Mouse (Mus musculus) liver, embryonic 14.5 days (tissue): ENCODE measurements around the gene Wbp11. TPM values are rescaled to one million over a fixed set of nuclear protein-coding genes. Genes with fewer than 3 reads are reported as not detected.
A peak's percentile ranks its signal among the peaks of the same experiment; 100 is the strongest.

ENCODE experiments used
- ATAC-seq: fragments of 200-750 bp; cut with Nextera tagmentation; 2 replicates; pipeline ENCODE4 v1.8.0; 2017; ENCODE audit warnings: moderate number of reproducible peaks, mild to moderate bottlenecking, moderate library complexity; ENCODE audit not compliant: insufficient read depth
- DNase-seq, 3 experiments: peaks; one replicate each; pipeline ENCODE4 v3.0.0-alpha.2; 2012 to 2013; ENCODE audit warnings: low read depth in 3 of 3, low spot score in 3 of 3
- H3K27ac ChIP-seq: fragments of 300-500 bp; sonication (generic); 2 replicates; pipeline ENCODE4 v1.5.1; 2014; ENCODE audit warnings: moderate library complexity, mild to moderate bottlenecking, control low read depth, inconsistent platforms
- H3K27me3 ChIP-seq: fragments of 300-500 bp; sonication (generic); 2 replicates; pipeline ENCODE4 v1.6.1; 2014; ENCODE audit warnings: mild to moderate bottlenecking, low read length, moderate library complexity; ENCODE audit not compliant: control insufficient read depth, insufficient read depth
- H3K36me3 ChIP-seq: fragments of 300-500 bp; sonication (generic); replicated peaks from 2 replicates; pipeline ENCODE4 v1.6.1; 2014; ENCODE audit warnings: low read depth; ENCODE audit not compliant: control insufficient read depth, insufficient read depth
- H3K4me1 ChIP-seq, 2 experiments: fragments of 200-500 bp in 1 of 2; fragments of 300-500 bp in 1 of 2; sonication (generic) in 1 of 2; replicated peaks; 2 replicates each; pipeline ENCODE4 v1.6.1; 2012 to 2014; ENCODE audit warnings: antibody characterized with exemption in 1 of 2, inconsistent platforms in 1 of 2, low read length in 1 of 2; ENCODE audit not compliant: control insufficient read depth in 2 of 2, insufficient read depth in 2 of 2
- H3K4me2 ChIP-seq: fragments of 300-500 bp; sonication (generic); 2 replicates; pipeline ENCODE4 v1.6.1; 2014; ENCODE audit warnings: low read depth, mild to moderate bottlenecking, control low read depth, moderate library complexity
- H3K4me3 ChIP-seq, 2 experiments: fragments of 200-500 bp in 1 of 2; fragments of 300-500 bp in 1 of 2; sonication (generic) in 1 of 2; 2 replicates each; pipeline ENCODE4 v1.5.1; 2012 to 2014; ENCODE audit warnings: low read depth in 2 of 2, low read length in 2 of 2, mild to moderate bottlenecking in 2 of 2, control low read depth in 1 of 2, inconsistent platforms in 1 of 2, moderate library complexity in 1 of 2; ENCODE audit not compliant: insufficient read depth in 1 of 2
- H3K9ac ChIP-seq: fragments of 300-500 bp; sonication (generic); replicated peaks from 2 replicates; pipeline ENCODE4 v1.6.1; 2014; ENCODE audit warnings: mild to moderate bottlenecking, control low read depth, moderate library complexity
- H3K9me3 ChIP-seq: fragments of 300-500 bp; sonication (generic); 2 replicates; pipeline ENCODE4 v1.6.1; 2016; ENCODE audit warnings: low read length, mixed read lengths; ENCODE audit not compliant: control insufficient read depth
- CTCF ChIP-seq: IDR thresholded peaks from 2 replicates; pipeline ENCODE4 v1.5.1; 2016; ENCODE audit warnings: antibody characterized with exemption, low read depth, control low read depth
- EP300 ChIP-seq: IDR thresholded peaks from 2 replicates; pipeline ENCODE4 v1.6.1; 2016; ENCODE audit warnings: antibody characterized with exemption, low read depth
- WGBS: fragments of 180-500 bp; shearing (Covaris S2); extraction: QIAGEN DNeasy Blood & Tissue Kit; methylation state at CpG from one replicate; pipeline ENCODE4 v1.1.7; 2014; ENCODE audit not compliant: insufficient replicate concordance; 5-methylcytosine and 5-hydroxymethylcytosine counted together
- polyA plus RNA-seq, 2 experiments: library from polyadenylated mRNA; depleted of rRNA in 1 of 2; stranded (reverse) in 1 of 2; unstranded in 1 of 2; fragments of >200 nt; fragmentation: Nextera tagmentation in 1 of 2; extraction: Ambion mirVana in 1 of 2; gene quantifications; 2 replicates each; pipeline versions ENCODE4 v1.2.1 to v1.2.3; 2012 to 2014

The Wbp11 gene
- polyA plus RNA-seq, 2 experiments = 37.6 to 51.3 TPM

- Histone ChIP-seq H3K4me2 (peak overlapping the region; percentile 75), H3K4me1 (peaks cover 16 to 30% of the 10 kb centered on the region in 2 experiments), H3K27ac (no peak overlapping the region), H3K9ac (peak overlapping the region; percentile 59), H3K4me3 (peak overlapping the region in 1 of 2 experiments; percentile 47; a peak in 2 of 4 replicates), H3K36me3 (no peaks in the 10 kb centered on the region), H3K9me3 (no peaks in the 10 kb centered on the region), H3K27me3 (peaks cover 6% of the 10 kb centered on the region; the same call in 1 of the 2 replicates)
- DNase-seq (no peak), ATAC-seq (no peak)
- WGBS = 24% methylated on average over 16 of the region's 16 CpGs
- TF ChIP-seq EP300 = no peak
- no peak for TF ChIP-seq CTCF
These were observed 34.9 kb downstream of the Wbp11 start for GRCm38 (mm10) chr6:136792884-136793758.

GRCm38 (mm10) chr6:136789391-136789971 lies 38.6 kb downstream of the Wbp11 start:
- Histone ChIP-seq H3K27ac (no peak overlapping the region), H3K27me3 (peaks cover 6% of the 10 kb centered on the region; the same call in 1 of the 2 replicates), H3K9ac (no peak overlapping the region), H3K4me3 (no peak overlapping the region), H3K36me3 (no peaks in the 10 kb centered on the region), H3K9me3 (no peaks in the 10 kb centered on the region), H3K4me1 (peaks cover 4 to 9% of the 10 kb centered on the region in 2 experiments; a peak in 3 of 4 replicates), H3K4me2 (no peak overlapping the region)
- DNase-seq (no peak), ATAC-seq (no peak)
- WGBS = 42% methylated on average over 5 of the region's 5 CpGs
- TF ChIP-seq CTCF (no peak), EP300 (no peak)

- DNase-seq = no peak
- Histone ChIP-seq H3K27me3 (no peaks in the 10 kb centered on the region; the same call in 1 of the 2 replicates), H3K27ac (no peak overlapping the region), H3K4me3 (no peak overlapping the region), H3K36me3 (no peaks in the 10 kb centered on the region), H3K9ac (no peak overlapping the region), H3K4me2 (no peak overlapping the region), H3K9me3 (no peaks in the 10 kb centered on the region), H3K4me1 (no peaks in the 10 kb centered on the region)
- no peak for ATAC-seq
- WGBS = 70% methylated on average over 9 of the region's 9 CpGs
- TF ChIP-seq EP300 = no peak
- no peak for TF ChIP-seq CTCF
These were observed 45.3 kb downstream of the Wbp11 start for GRCm38 (mm10) chr6:136782761-136783160.

- DNase-seq (no peak), ATAC-seq (no peak)
- Histone ChIP-seq H3K4me3 (no peak overlapping the region), H3K4me1 (no peaks in the 10 kb centered on the region), H3K4me2 (no peak overlapping the region), H3K9me3 (no peaks in the 10 kb centered on the region), H3K9ac (no peak overlapping the region), H3K36me3 (no peaks in the 10 kb centered on the region), H3K27ac (no peak overlapping the region), H3K27me3 (no peaks in the 10 kb centered on the region; the same call in 1 of the 2 replicates)
- TF ChIP-seq EP300 = no peak
- 74% methylated on average over 12 of the region's 12 CpGs for WGBS
These were observed 45.9 kb downstream of the Wbp11 start for GRCm38 (mm10) chr6:136782146-136782545.

GRCm38 (mm10) chr6:136781377-136781986 lies 46.6 kb downstream of the Wbp11 start, which contains the start of gene Gucy2c:
Gene Gucy2c (minus strand): TSS chr6:136781765.
- TF ChIP-seq CTCF (no peak), EP300 (no peak)
- 66% methylated on average over 20 of the region's 20 CpGs for WGBS
- no peak within 1 kb of the TSS for H3K9ac ChIP-seq
- DNase-seq (no peak), ATAC-seq (no peak)
- H3K4me2 ChIP-seq = no peak within 1 kb of the TSS
- no peaks in the 10 kb centered on the region for H3K4me1 ChIP-seq
- no peak within 1 kb of the TSS for H3K4me3 ChIP-seq
- H3K9me3 ChIP-seq = no peaks in the 10 kb centered on the region
- no peak within 1 kb of the TSS for H3K27ac ChIP-seq
- H3K36me3 ChIP-seq = no peaks in the 10 kb centered on the region
- no peaks in the 10 kb centered on the region; the same call in 1 of the 2 replicates for H3K27me3 ChIP-seq
